Mouse (Mus musculus) embryonic facial prominence, embryonic 15.5 days (tissue): ENCODE measurements around the gene Gm17655. TPM values are rescaled to one million over a fixed set of nuclear protein-coding genes. Genes with fewer than 3 reads are reported as not detected.
"Not testable (repeated sequence)": the region's sequence is repeated elsewhere in the genome, so short reads cannot be mapped to it uniquely, and the experiment has no call there.

ENCODE experiments used
- ATAC-seq: fragments of 200-750 bp; cut with Nextera tagmentation; 2 replicates; pipeline ENCODE4 v1.8.0; 2017; ENCODE audit warnings: low read depth, moderate TSS enrichment; ENCODE audit not compliant: insufficient number of reproducible peaks, low FRiP score, low TSS enrichment
- H3K27ac ChIP-seq: fragments of 300-500 bp; sonication (generic); replicated peaks from 2 replicates; pipeline ENCODE4 v1.5.1; 2015; ENCODE audit warnings: mild to moderate bottlenecking, inconsistent platforms
- H3K27me3 ChIP-seq: fragments of 300-500 bp; sonication (generic); 2 replicates; pipeline ENCODE4 v1.6.1; 2015; ENCODE audit warnings: inconsistent platforms
- H3K36me3 ChIP-seq: fragments of 300-500 bp; sonication (generic); 2 replicates; pipeline ENCODE4 v1.6.1; 2015; ENCODE audit warnings: mild to moderate bottlenecking, inconsistent platforms
- H3K4me1 ChIP-seq: fragments of 300-500 bp; sonication (generic); 2 replicates; pipeline ENCODE4 v1.6.1; 2015; ENCODE audit warnings: inconsistent platforms
- H3K4me2 ChIP-seq: fragments of 300-500 bp; sonication (generic); replicated peaks from 2 replicates; pipeline ENCODE4 v1.6.1; 2015; ENCODE audit warnings: mild to moderate bottlenecking, inconsistent platforms
- H3K4me3 ChIP-seq: fragments of 300-500 bp; sonication (generic); replicated peaks from 2 replicates; pipeline ENCODE4 v1.5.1; 2015; ENCODE audit warnings: mild to moderate bottlenecking, inconsistent platforms
- H3K9ac ChIP-seq: fragments of 300-500 bp; sonication (generic); 2 replicates; pipeline ENCODE4 v1.6.1; 2015; ENCODE audit warnings: inconsistent platforms
- H3K9me3 ChIP-seq: fragments of 300-500 bp; sonication (generic); replicated peaks from 2 replicates; pipeline ENCODE4 v1.6.1; 2016; ENCODE audit warnings: inconsistent platforms
- WGBS: fragments of 180-500 bp; shearing (Covaris S2); methylation state at CpG from one replicate; pipeline ENCODE4 v1.1.7; 2015; 5-methylcytosine and 5-hydroxymethylcytosine counted together
- polyA plus RNA-seq: library from polyadenylated mRNA; unstranded; fragments of >200 nt; fragmentation: Nextera tagmentation; extraction: Ambion mirVana; gene quantifications from 2 replicates; pipeline ENCODE4 v1.2.1, GENCODE M21; 2015

Gm17655 gene
- polyA plus RNA-seq, 1 experiment from 2014 or later: 2.3 TPM

DNA sequence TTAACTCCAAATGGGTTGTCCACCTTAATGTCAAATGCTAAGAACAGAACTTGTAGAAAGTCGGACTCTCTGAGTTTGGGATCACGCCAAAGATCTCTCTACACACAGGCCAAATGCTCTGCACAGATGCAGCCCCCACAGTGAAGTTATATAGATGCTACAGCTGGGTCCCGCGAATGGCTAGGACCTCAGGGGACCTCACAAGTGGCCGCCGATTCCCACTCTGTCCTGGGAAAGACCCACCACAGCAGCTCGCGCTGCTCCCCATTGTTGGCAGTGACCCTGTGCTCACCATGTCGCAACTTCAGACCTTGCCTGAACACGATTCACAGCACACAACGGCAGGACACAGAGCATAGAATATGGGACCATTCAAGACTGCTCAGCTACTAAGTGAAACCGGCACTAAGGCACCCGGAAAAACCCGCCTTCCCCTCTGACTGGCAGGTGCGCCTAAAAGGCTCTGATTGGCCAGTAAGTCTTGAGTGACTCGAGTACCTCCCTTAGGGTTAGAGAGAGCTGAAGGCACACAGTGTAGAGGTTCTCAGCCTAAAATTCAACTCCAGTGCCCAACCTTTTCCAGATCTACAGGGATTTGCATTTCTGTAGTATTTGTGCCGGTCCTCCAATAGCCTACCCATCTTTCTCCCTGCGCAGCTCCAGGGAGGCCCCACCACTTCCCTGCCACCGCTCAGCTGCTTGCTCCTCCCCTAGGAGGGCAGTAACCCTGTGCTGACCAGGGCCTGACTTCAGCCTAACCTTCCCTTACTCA lies 14.5 kb downstream of the Gm17655 start:
- 2% methylated on average over 19 of the region's 19 CpGs for WGBS
- Histone ChIP-seq H3K4me2 (peak overlapping the region; percentile 50), H3K27ac (0 out of 2 replicates have a peak overlapping the region, but pooled peaks have one; percentile 51), H3K4me3 (peak overlapping the region; percentile 54), H3K27me3 (no peaks in the 10 kb centered on the region), H3K4me1 (no peaks in the 10 kb centered on the region), H3K9me3 (no peaks in the 10 kb centered on the region), H3K36me3 (no peaks in the 10 kb centered on the region), H3K9ac (0 out of 2 replicates have a peak overlapping the region, but pooled peaks have one; percentile 33)
- ATAC-seq: peak; percentile 93

DNA sequence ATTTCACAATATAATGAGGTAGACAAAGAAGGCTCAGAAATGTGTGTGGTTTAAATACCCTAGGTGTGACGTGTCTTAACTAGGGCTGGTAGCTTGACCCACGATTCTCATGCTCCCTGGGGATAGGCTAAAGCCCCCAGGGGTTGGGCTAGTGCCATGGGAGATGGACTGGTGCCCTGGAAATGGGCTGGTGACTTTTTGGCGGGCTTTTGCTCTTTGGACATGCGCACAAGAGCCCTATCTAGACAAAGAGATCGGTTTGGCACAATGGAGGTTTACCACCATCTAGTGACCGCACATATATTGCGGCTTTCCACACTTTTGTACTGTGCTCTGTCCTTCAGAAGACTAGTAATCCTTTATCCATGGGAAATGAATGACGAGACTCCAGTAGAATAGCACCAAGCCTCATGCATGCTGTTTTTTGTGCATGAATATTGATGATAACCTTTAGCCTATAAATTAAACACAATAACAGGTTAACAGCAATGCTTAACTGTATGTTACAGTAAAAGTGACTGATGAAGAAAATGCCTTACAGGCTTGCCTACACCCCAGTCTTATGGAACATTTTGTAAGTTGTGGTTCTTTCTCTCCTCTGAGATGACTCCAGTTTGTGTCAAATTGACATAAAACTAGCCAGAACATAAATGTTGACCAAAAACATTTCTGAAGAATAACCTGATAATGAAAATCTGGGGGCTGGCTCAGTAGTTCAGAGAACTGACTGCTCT lies 48.5 kb downstream of the Gm17655 start:
- not testable (repeated sequence) for H3K27me3 ChIP-seq, H3K36me3 ChIP-seq, H3K4me1 ChIP-seq, ATAC-seq, H3K9me3 ChIP-seq, H3K9ac ChIP-seq, H3K27ac ChIP-seq
- H3K4me2 ChIP-seq: peak overlapping the region; percentile 39
- peak overlapping the region; percentile 24 for H3K4me3 ChIP-seq
- WGBS: 44% methylated on average over 8 of the region's 8 CpGs

- Histone ChIP-seq H3K4me2 (peak overlapping the region; percentile 39), H3K36me3 (no peaks in the 10 kb centered on the region), H3K9ac (no peak overlapping the region), H3K4me1 (no peaks in the 10 kb centered on the region), H3K4me3 (peak overlapping the region; percentile 24), H3K27me3 (no peaks in the 10 kb centered on the region), H3K9me3 (no peaks in the 10 kb centered on the region), H3K27ac (no peak overlapping the region)
- WGBS: 38% methylated on average over 9 of the region's 9 CpGs
- no peak for ATAC-seq
These were observed 49.0 kb downstream of the Gm17655 start for GRCm38 (mm10) chr5:110023273-110023672.

- WGBS: 89% methylated on average over 10 of the region's 10 CpGs
- not testable (repeated sequence) for H3K9me3 ChIP-seq, H3K36me3 ChIP-seq, H3K27ac ChIP-seq, ATAC-seq, H3K4me2 ChIP-seq, H3K27me3 ChIP-seq, H3K4me3 ChIP-seq, H3K4me1 ChIP-seq, H3K9ac ChIP-seq
These were observed 56.5 kb downstream of the Gm17655 start for GRCm38 (mm10) chr5:110015775-110016174.

Other genes starting within 250 kb of the Gm17655 start
- 0.47 and 1.0 TPM in 2 replicates for gene Gm15446, start 149.1 kb downstream of the Gm17655 start, polyA plus RNA-seq
- gene Zfp932, start 76.0 kb downstream of the Gm17655 start, polyA plus RNA-seq: 19.2 and 20.1 TPM in 2 replicates
- gene Gm35315, start 21.9 kb upstream of the Gm17655 start, polyA plus RNA-seq: 0.92 and 1.2 TPM in 2 replicates
- gene Plcxd1, start 27.5 kb upstream of the Gm17655 start, polyA plus RNA-seq: 1.9 and 3.9 TPM in 2 replicates
- gene Gtpbp6, start 35.7 kb upstream of the Gm17655 start, polyA plus RNA-seq: 38.2 and 38.4 TPM in 2 replicates
- 4.5 and 4.8 TPM in 2 replicates for gene Zfp605, start 37.6 kb upstream of the Gm17655 start, polyA plus RNA-seq
- 39.9 and 40.7 TPM in 2 replicates for gene Chfr, start 63.3 kb upstream of the Gm17655 start, polyA plus RNA-seq
- 23.9 and 25.1 TPM in 2 replicates for gene Golga3, start 104.2 kb upstream of the Gm17655 start, polyA plus RNA-seq
- 26.6 and 28.2 TPM in 2 replicates for gene Ankle2, start 158.5 kb upstream of the Gm17655 start, polyA plus RNA-seq
- gene Pgam5, start 197.4 kb upstream of the Gm17655 start, polyA plus RNA-seq: 57.9 and 59.2 TPM in 2 replicates
- gene Pxmp2, start 213.7 kb upstream of the Gm17655 start, polyA plus RNA-seq: 4.9 and 6.6 TPM in 2 replicates
- 21.4 and 21.7 TPM in 2 replicates for gene Pole, start 213.8 kb upstream of the Gm17655 start, polyA plus RNA-seq